9 mouse cellular contexts compared by ENCODE assay signal in the genomic region with DNA sequence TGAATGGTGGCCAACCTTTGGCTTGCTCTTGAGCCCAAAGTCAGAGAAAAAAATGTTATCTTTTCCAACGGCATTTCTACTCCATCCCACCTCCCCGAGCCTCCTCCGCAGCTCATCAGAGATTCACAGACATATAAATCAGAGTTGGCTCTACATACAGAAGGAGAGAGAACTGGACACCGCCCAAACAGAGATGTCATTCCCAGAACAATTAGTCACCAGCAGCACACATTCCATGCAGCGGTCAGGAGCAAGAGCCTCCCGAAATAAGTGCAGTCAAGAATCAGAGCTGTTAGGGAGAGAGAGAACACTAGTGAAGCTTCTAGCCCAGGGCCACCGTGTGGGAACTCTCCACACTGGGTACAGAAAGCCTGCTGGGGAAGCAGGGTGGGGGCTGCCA.
DNase-seq lines count a peak whose midpoint lies in the region; ATAC-seq and TF ChIP-seq lines count a peak whose summit lies in the region.
"Had no signal": no experiment of that assay in that cellular context is flagged by ENCODE, and none has a peak within 500 bp of the region (broad histone marks: within the 10 kb centered on the region; RNA-seq: fewer than 3 reads in every experiment).

No protein-coding gene starts in this region.

- no peak for ATAC-seq in forebrain, postnatal 0 days
- ATAC-seq in forebrain, embryonic 13.5 days: no peak

- no peak overlapping the region for H3K9ac ChIP-seq in forebrain, postnatal 0 days
- H3K9ac ChIP-seq in forebrain, embryonic 13.5 days: no peak overlapping the region
- H3K9ac ChIP-seq: hindbrain, embryonic 12.5 days had no signal

- H3K4me1 ChIP-seq in forebrain, postnatal 0 days (ENCODE audit: insufficient read depth): no peaks in the 10 kb centered on the region
- H3K4me1 ChIP-seq in forebrain, embryonic 13.5 days: no peaks in the 10 kb centered on the region
- H3K4me1 ChIP-seq: hindbrain, embryonic 12.5 days had no signal

- intact Hi-C loops in left cerebral cortex, adult 2 months (cut with DNase I): loop anchor here (2.0 kb wide), 1 partner anchor 36 kb away; no protein-coding TSS in a partner anchor

- H3K27ac ChIP-seq in left cerebral cortex, adult 2 months: no peak overlapping the region
- no peak overlapping the region for H3K27ac ChIP-seq in forebrain, postnatal 0 days (ENCODE audit: low read depth, low read length)
- H3K27ac ChIP-seq in forebrain, embryonic 13.5 days: no peak overlapping the region
- H3K27ac ChIP-seq: hindbrain, embryonic 12.5 days had no signal

- WGBS in forebrain, postnatal 0 days: 68% methylated on average over 7 of the region's 7 CpGs
- 91% methylated on average over 7 of the region's 7 CpGs for WGBS in forebrain, embryonic 13.5 days

- H3K9me3 ChIP-seq in forebrain, postnatal 0 days (ENCODE audit: low read length): no peaks in the 10 kb centered on the region
- no peaks in the 10 kb centered on the region for H3K9me3 ChIP-seq in forebrain, embryonic 13.5 days (replicated peaks)
- H3K9me3 ChIP-seq: hindbrain, embryonic 12.5 days had no signal

- H3K27me3 ChIP-seq in C2C12 (ENCODE audit: control insufficient read depth, insufficient read depth, insufficient read length): no peaks in the 10 kb centered on the region
- no peaks in the 10 kb centered on the region for H3K27me3 ChIP-seq in forebrain, postnatal 0 days (ENCODE audit: insufficient read depth, low read length)
- no peaks in the 10 kb centered on the region for H3K27me3 ChIP-seq in forebrain, embryonic 13.5 days
- H3K27me3 ChIP-seq: hindbrain, embryonic 12.5 days had no signal

- no peak overlapping the region for H3K4me2 ChIP-seq in forebrain, postnatal 0 days (ENCODE audit: low read depth)
- H3K4me2 ChIP-seq in forebrain, embryonic 13.5 days: no peak overlapping the region
- H3K4me2 ChIP-seq: hindbrain, embryonic 12.5 days had no signal

- H3K4me3 ChIP-seq in C2C12 (ENCODE audit: insufficient read depth, poor library complexity, severe bottlenecking): no peak overlapping the region
- no peak overlapping the region for H3K4me3 ChIP-seq in left cerebral cortex, adult 2 months
- H3K4me3 ChIP-seq in forebrain, postnatal 0 days (ENCODE audit: low read depth, low read length): no peak overlapping the region
- H3K4me3 ChIP-seq in forebrain, embryonic 13.5 days: no peak overlapping the region
- H3K4me3 ChIP-seq: hindbrain, embryonic 12.5 days had no signal

- H3K79me2 ChIP-seq in C2C12 (ENCODE audit: control insufficient read depth, insufficient read depth): no peaks in the 10 kb centered on the region

- DNase-seq in kidney, postnatal 14 days: peak; percentile 40
- DNase-seq in kidney, adult 8-10 months: no peak
- DNase-seq in fibroblast of lung, adult 2 months (ENCODE audit: low read depth): peak; percentile 66
- DNase-seq in left cerebral cortex, adult 2 months (ENCODE audit: extremely low spot score in 1 of 2, low spot score in 2 of 2): peak; percentile 17 to 53
- DNase-seq in forebrain, postnatal 0 days: no peak
- DNase-seq in thymus, postnatal 4 days: no peak

- H3ac ChIP-seq in C2C12 (ENCODE audit: control insufficient read depth, insufficient read length, low read depth): peak overlapping the region; percentile 2

- no peak for TF ChIP-seq CTCF in C2C12 (IDR thresholded peaks at IDR 0.05; ENCODE audit: control insufficient read depth, insufficient read depth, insufficient read length)
- TF ChIP-seq CTCF in left cerebral cortex, adult 2 months (IDR thresholded peaks at IDR 0.05): no peak
- TF ChIP-seq CTCF in forebrain, postnatal 0 days (IDR thresholded peaks at IDR 0.05; ENCODE audit: low read depth): no peak

- no peaks in the 10 kb centered on the region for H3K36me3 ChIP-seq in C2C12 (ENCODE audit: control insufficient read depth, insufficient read depth)
- H3K36me3 ChIP-seq in forebrain, postnatal 0 days (ENCODE audit: insufficient read depth): no peaks in the 10 kb centered on the region
- H3K36me3 ChIP-seq in forebrain, embryonic 13.5 days (ENCODE audit: poor library complexity, severe bottlenecking): no peaks in the 10 kb centered on the region
- H3K36me3 ChIP-seq: hindbrain, embryonic 12.5 days had no signal

- no peaks in the 10 kb centered on the region for H3K79me3 ChIP-seq in C2C12 (ENCODE audit: low read depth)

TF ChIP-seq in C2C12, 6 proteins besides CTCF, POLR2A, EP300 and RAD21:
- TF ChIP-seq MAX (IDR thresholded peaks at IDR 0.05): peak; percentile 71
- no peak for TF ChIP-seq MYOG (IDR thresholded peaks at IDR 0.05; ENCODE audit: control insufficient read depth, extremely low read depth, insufficient read length)
- peak; percentile 54 for TF ChIP-seq FOSL1 (IDR thresholded peaks at IDR 0.05; ENCODE audit: insufficient read depth, low read length, poor library complexity, severe bottlenecking)
- TF ChIP-seq MYOD1 (IDR thresholded peaks at IDR 0.05; ENCODE audit: control insufficient read depth, insufficient read length, low read depth): peak; percentile 38
TF ChIP-seq in C2C12: peak in this region for 3.

Comparison
In these comparisons a context has a peak if more than half of its experiments do, and no peak if none do; other contexts are left out.
1. DNase-seq: peak in kidney, postnatal 14 days (single experiment), fibroblast of lung, adult 2 months (single experiment) and left cerebral cortex, adult 2 months (2 of 2); none in kidney, adult 8-10 months (0 of 2), forebrain, postnatal 0 days (single experiment) and thymus, postnatal 4 days (single experiment).